Mouse (Mus musculus) frontal cortex, adult 2 months (tissue): ENCODE measurements around the gene Nop53. TPM values are rescaled to one million over a fixed set of nuclear protein-coding genes. Genes with fewer than 3 reads are reported as not detected.

Source experiments
- polyA plus RNA-seq: library from polyadenylated mRNA; depleted of rRNA; stranded (reverse); fragments of >200 nt; gene quantifications from 2 replicates; pipeline ENCODE4 v1.2.3, GENCODE M21; 2012; rRNA removed

Nop53 gene
- polyA plus RNA-seq, 1 experiment, result 109 TPM

Other genes starting within 250 kb of the Nop53 start
- gene Obox5, start 195.9 kb downstream of the Nop53 start, polyA plus RNA-seq, result not detected in 2 replicates
- gene Obox6, start 106.4 kb downstream of the Nop53 start, polyA plus RNA-seq, result not detected in 2 replicates
- 0.04 TPM in 1 of 2 replicates, not detected in the other for gene Crx, start 66.1 kb downstream of the Nop53 start, polyA plus RNA-seq
- gene Crxos, start 63.5 kb downstream of the Nop53 start, polyA plus RNA-seq, result 0.28 TPM in 1 of 2 replicates, not detected in the other
- 1,744 and 2,160 TPM in 2 replicates for gene Selenow, start 23.7 kb downstream of the Nop53 start, polyA plus RNA-seq
- 5.0 and 5.6 TPM in 2 replicates for gene Ehd2, start 21.5 kb upstream of the Nop53 start, polyA plus RNA-seq
- gene Bicra, start 101.8 kb upstream of the Nop53 start, polyA plus RNA-seq, result 10.2 and 10.6 TPM in 2 replicates
- gene Zfp541, start 115.7 kb upstream of the Nop53 start, polyA plus RNA-seq, result 0.40 and 0.42 TPM in 2 replicates
- gene Napa, start 152.4 kb upstream of the Nop53 start, polyA plus RNA-seq, result 368 and 442 TPM in 2 replicates
- 50.7 and 58.1 TPM in 2 replicates for gene Kptn, start 173.8 kb upstream of the Nop53 start, polyA plus RNA-seq
- gene Slc8a2, start 183.8 kb upstream of the Nop53 start, polyA plus RNA-seq, result 122 and 124 TPM in 2 replicates
- 83.7 and 85.4 TPM in 2 replicates for gene Meis3, start 229.0 kb upstream of the Nop53 start, polyA plus RNA-seq